Mouse (Mus musculus) G1E (cell line): ENCODE results near the gene Hyal3.

ENCODE experiments used
- CTCF ChIP-seq: IDR thresholded peaks from 2 replicates; pipeline ENCODE4 v1.5.1; 2012; ENCODE audit warnings: low read depth, low read length, inconsistent platforms, mixed read lengths
- TAL1 ChIP-seq: conservative IDR thresholded peaks from 2 replicates; pipeline ENCODE4 v1.6.1; 2012; ENCODE audit warnings: low read depth, low read length, inconsistent platforms, mixed read lengths

DNA sequence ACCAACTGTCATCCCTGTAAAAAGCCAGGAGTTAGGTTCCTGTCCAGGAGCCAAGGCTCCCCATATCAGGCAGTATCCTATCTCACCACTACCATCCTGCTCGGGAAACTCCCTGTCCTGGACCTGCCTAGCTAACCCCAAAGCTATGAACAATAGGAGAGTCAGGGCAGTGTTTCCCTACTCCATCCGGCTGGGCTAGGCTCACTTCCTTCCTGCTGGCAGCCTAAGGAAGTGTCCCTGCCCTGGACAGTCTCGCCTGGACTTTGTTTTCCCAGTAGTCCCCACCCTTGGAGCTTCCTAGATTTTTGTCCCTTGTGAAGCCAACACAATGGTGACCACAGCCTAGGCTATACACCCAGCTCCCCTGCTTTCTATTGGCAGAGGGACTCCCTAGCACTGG is 13.8 kb upstream of the Hyal3 start:
- TF ChIP-seq TAL1 (no peak), CTCF (no peak)
